Mouse (Mus musculus) forebrain, embryonic 14.5 days (tissue): ENCODE measurements around the gene Ccrl2. TPM values are rescaled to one million over a fixed set of nuclear protein-coding genes. Genes with fewer than 3 reads are reported as not detected.
A peak's percentile ranks its signal among the peaks of the same experiment; 100 is the strongest.

ENCODE experiments used
- ATAC-seq: fragments of 200-750 bp; cut with Nextera tagmentation; 2 replicates; pipeline ENCODE4 v1.8.0; 2017; ENCODE audit warnings: mild to moderate bottlenecking, moderate library complexity
- DNase-seq: peaks from one replicate; pipeline ENCODE4 v3.0.0-alpha.2; 2015; ENCODE audit warnings: low spot score
- H3K27ac ChIP-seq: fragments of 300-500 bp; sonication (generic); 2 replicates; pipeline ENCODE4 v1.5.1; 2014; ENCODE audit warnings: low read depth, mild to moderate bottlenecking, control low read depth, low read length, moderate library complexity
- H3K27me3 ChIP-seq: fragments of 300-500 bp; sonication (generic); replicated peaks from 2 replicates; pipeline ENCODE4 v1.6.1; 2014; ENCODE audit warnings: low read length, control low read depth, mixed read lengths; ENCODE audit not compliant: control insufficient read depth, insufficient read depth
- H3K36me3 ChIP-seq: fragments of 300-500 bp; sonication (generic); 2 replicates; pipeline ENCODE4 v1.6.1; 2014; ENCODE audit warnings: low read length, control low read depth; ENCODE audit not compliant: control insufficient read depth, insufficient read depth
- H3K4me1 ChIP-seq: fragments of 300-500 bp; sonication (generic); 2 replicates; pipeline ENCODE4 v1.6.1; 2014; ENCODE audit warnings: antibody characterized with exemption, low read length, control low read depth; ENCODE audit not compliant: control insufficient read depth, insufficient read depth
- H3K4me2 ChIP-seq: fragments of 300-500 bp; sonication (generic); 2 replicates; pipeline ENCODE4 v1.6.1; 2014; ENCODE audit warnings: mild to moderate bottlenecking, control low read depth, low read length
- H3K4me3 ChIP-seq: fragments of 300-500 bp; sonication (generic); 2 replicates; pipeline ENCODE4 v1.5.1; 2014; ENCODE audit warnings: low read depth, low read length, control low read depth
- H3K9ac ChIP-seq: fragments of 300-500 bp; sonication (generic); 2 replicates; pipeline ENCODE4 v1.6.1; 2014; ENCODE audit warnings: mild to moderate bottlenecking, low read length, control low read depth, moderate library complexity
- H3K9me3 ChIP-seq: fragments of 300-500 bp; sonication (generic); replicated peaks from 2 replicates; pipeline ENCODE4 v1.6.1; 2016; ENCODE audit warnings: low read length, control low read depth, mixed read lengths; ENCODE audit not compliant: control insufficient read depth
- WGBS: fragments of 180-500 bp; shearing (Covaris S2); extraction: QIAGEN DNeasy Blood & Tissue Kit; methylation state at CpG from one replicate; pipeline ENCODE4 v1.1.7; 2014; 5-methylcytosine and 5-hydroxymethylcytosine counted together
- polyA plus RNA-seq: library from polyadenylated mRNA; unstranded; fragments of >200 nt; fragmentation: Nextera tagmentation; extraction: Ambion mirVana; gene quantifications from 2 replicates; pipeline ENCODE4 v1.2.1, GENCODE M21; 2014

Gene Ccrl2
- polyA plus RNA-seq, 1 experiment from 2014 or later, result 1.4 TPM

DNA sequence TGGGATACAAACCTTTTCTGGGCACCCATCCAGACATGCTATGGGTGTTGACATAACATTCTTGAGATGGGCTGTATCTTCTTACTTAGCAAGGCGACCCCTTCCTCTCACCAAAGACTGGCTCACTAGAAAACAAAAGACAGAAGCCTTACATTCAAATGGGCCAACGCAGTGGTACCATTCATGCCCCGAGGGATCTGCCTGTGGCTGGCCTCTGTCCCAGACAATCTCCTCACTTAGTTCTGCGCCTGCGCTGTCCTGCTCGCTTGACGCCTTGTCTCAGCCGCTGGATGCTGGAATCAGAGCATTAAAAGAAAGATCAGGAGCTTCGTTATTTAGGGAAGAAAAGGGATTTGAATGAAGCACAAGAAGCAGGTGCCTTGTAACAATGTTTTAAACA is 35.3 kb upstream of the Ccrl2 start:
- Histone ChIP-seq H3K4me1 (0 out of 2 replicates have a peak, but pooled peaks cover 2% of the 10 kb centered on the region), H3K4me2 (no peak overlapping the region), H3K4me3 (no peak overlapping the region), H3K9me3 (no peaks in the 10 kb centered on the region), H3K27ac (no peak overlapping the region), H3K27me3 (no peaks in the 10 kb centered on the region), H3K9ac (no peak overlapping the region), H3K36me3 (no peaks in the 10 kb centered on the region)
- peak; percentile 61 for DNase-seq
- ATAC-seq, result 0 out of 2 replicates have a peak, but pooled peaks have one; percentile 26
- WGBS, result 38% methylated on average over 9 of the region's 9 CpGs

- Histone ChIP-seq H3K27me3 (no peaks in the 10 kb centered on the region), H3K4me3 (no peak overlapping the region), H3K27ac (no peak overlapping the region), H3K9me3 (no peaks in the 10 kb centered on the region), H3K36me3 (no peaks in the 10 kb centered on the region), H3K4me1 (0 out of 2 replicates have a peak, but pooled peaks cover 2% of the 10 kb centered on the region), H3K9ac (no peak overlapping the region), H3K4me2 (no peak overlapping the region)
- ATAC-seq (no peak), DNase-seq (no peak)
- 41% methylated on average over 7 of the region's 7 CpGs for WGBS
Measured at GRCm38 (mm10) chr9:111088886-111089285, 31.6 kb upstream of the Ccrl2 start.

- no peaks in the 10 kb centered on the region for H3K9me3 ChIP-seq
- no peaks in the 10 kb centered on the region for H3K27me3 ChIP-seq
- no peak overlapping the region for H3K4me2 ChIP-seq
- no peak overlapping the region for H3K27ac ChIP-seq
- WGBS, result 10% methylated on average over 5 of the region's 5 CpGs
- H3K4me3 ChIP-seq, result no peak overlapping the region
- no peak for DNase-seq
- ATAC-seq, result no peak
- H3K9ac ChIP-seq, result no peak overlapping the region
- H3K4me1 ChIP-seq, result 0 out of 2 replicates have a peak, but pooled peaks cover 2% of the 10 kb centered on the region
- H3K36me3 ChIP-seq, result no peaks in the 10 kb centered on the region
Measured at GRCm38 (mm10) chr9:111087960-111088359, 30.6 kb upstream of the Ccrl2 start.

DNA sequence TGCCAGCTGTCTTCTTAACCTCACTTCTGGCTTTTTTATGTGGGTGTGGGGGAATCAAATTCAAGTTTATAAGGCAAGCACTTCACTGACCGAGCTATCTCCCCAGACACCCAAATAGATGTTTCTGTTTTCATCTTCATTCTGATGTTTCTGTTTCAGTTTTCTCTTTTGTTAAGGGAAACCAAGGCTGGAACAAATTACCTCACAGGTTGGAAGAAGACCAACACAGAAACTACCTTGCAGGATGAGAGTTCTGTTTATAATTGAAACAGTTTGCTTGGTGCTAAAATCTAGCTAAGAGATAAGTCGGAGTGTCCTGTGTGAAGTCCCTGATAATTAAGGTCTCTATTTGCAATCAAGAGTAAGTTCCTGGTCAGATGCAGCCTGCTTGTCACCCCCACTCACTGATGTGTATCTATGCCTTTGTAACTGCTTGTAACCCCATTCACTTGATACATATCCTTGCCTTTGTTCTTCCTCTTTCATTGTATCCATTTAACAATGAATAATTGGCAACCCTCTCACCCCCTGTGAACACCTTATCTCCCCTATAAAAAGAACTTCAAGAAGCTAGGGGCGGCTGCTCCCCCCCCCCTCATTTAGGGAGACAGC is 29.8 kb upstream of the Ccrl2 start:
- H3K4me1 ChIP-seq, result 0 out of 2 replicates have a peak, but pooled peaks cover 2% of the 10 kb centered on the region
- ATAC-seq (no peak), DNase-seq (no peak)
- no peak overlapping the region for H3K4me2 ChIP-seq
- no peaks in the 10 kb centered on the region for H3K36me3 ChIP-seq
- WGBS, result 24% methylated on average over 3 of the region's 3 CpGs
- no peak overlapping the region for H3K27ac ChIP-seq
- no peaks in the 10 kb centered on the region for H3K9me3 ChIP-seq
- no peak overlapping the region for H3K9ac ChIP-seq
- H3K4me3 ChIP-seq, result no peak overlapping the region
- H3K27me3 ChIP-seq, result no peaks in the 10 kb centered on the region

- H3K4me3 ChIP-seq, result no peak overlapping the region
- H3K9ac ChIP-seq, result no peak overlapping the region
- H3K4me1 ChIP-seq, result 0 out of 2 replicates have a peak, but pooled peaks cover 2% of the 10 kb centered on the region
- no peaks in the 10 kb centered on the region for H3K36me3 ChIP-seq
- no peak overlapping the region for H3K4me2 ChIP-seq
- H3K27ac ChIP-seq, result no peak overlapping the region
- DNase-seq (no peak), ATAC-seq (no peak)
- H3K27me3 ChIP-seq, result no peaks in the 10 kb centered on the region
- WGBS, result 54% methylated on average over 6 of the region's 6 CpGs
- H3K9me3 ChIP-seq, result no peaks in the 10 kb centered on the region
Measured at GRCm38 (mm10) chr9:111086137-111086536, 28.8 kb upstream of the Ccrl2 start.

- no peak for ATAC-seq
- no peak overlapping the region for H3K4me3 ChIP-seq
- no peak overlapping the region for H3K4me2 ChIP-seq
- no peaks in the 10 kb centered on the region for H3K27me3 ChIP-seq
- H3K27ac ChIP-seq, result no peak overlapping the region
- no peaks in the 10 kb centered on the region for H3K36me3 ChIP-seq
- 0 out of 2 replicates have a peak, but pooled peaks cover 2% of the 10 kb centered on the region for H3K4me1 ChIP-seq
- no peaks in the 10 kb centered on the region for H3K9me3 ChIP-seq
- no peak overlapping the region for H3K9ac ChIP-seq
- 68% methylated on average over 4 of the region's 4 CpGs for WGBS
- DNase-seq, result no peak
Measured at GRCm38 (mm10) chr9:111085329-111085728, 28.0 kb upstream of the Ccrl2 start.

DNA sequence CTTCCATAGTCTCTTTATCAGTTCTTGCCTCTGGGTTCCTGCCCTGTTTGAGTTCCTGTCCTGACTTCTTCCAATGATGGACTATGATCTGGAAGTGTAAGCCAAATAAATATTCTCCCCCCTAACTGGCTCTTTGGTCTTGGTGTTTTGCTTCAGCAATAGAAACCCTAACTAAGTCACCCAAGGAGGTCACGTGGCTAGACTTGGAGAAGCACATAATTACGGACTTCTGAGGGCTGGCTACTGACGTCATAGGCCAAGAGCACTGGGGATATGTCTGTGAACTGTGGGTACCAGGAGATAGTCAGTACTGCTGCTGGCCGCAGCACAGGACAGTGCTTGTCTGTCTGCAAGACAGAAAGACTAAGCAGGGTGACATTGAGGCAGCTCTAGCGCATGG is 24.4 kb upstream of the Ccrl2 start:
- no peaks in the 10 kb centered on the region for H3K4me1 ChIP-seq
- H3K27me3 ChIP-seq, result no peaks in the 10 kb centered on the region
- no peaks in the 10 kb centered on the region for H3K9me3 ChIP-seq
- ATAC-seq, result no peak
- 91% methylated on average over 5 of the region's 5 CpGs for WGBS
- no peak overlapping the region for H3K9ac ChIP-seq
- no peak overlapping the region for H3K27ac ChIP-seq
- DNase-seq, result no peak
- H3K36me3 ChIP-seq, result no peaks in the 10 kb centered on the region
- no peak overlapping the region for H3K4me2 ChIP-seq
- H3K4me3 ChIP-seq, result no peak overlapping the region

DNA sequence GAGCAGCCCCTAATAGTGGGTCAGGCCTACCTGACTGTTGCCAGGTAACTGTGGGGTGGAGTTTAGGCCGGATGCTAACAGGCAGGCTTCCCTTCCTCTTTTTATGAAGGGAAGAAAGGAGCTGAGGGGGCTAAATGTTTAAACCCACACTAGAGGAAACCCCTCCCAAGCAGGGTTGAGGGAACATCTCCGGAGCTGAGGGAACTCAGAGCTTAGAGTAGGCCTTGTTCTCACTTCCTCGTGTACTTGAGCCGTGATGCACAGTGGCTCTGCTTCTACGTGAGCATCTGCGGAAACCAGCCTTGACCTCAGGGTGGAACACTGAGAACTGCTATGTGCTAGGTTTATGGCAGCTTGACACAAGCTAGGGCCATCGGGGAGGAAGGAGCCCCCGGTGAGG is 23.5 kb upstream of the Ccrl2 start:
- WGBS, result 92% methylated on average over 8 of the region's 8 CpGs
- no peak for DNase-seq
- no peak overlapping the region for H3K9ac ChIP-seq

DNA sequence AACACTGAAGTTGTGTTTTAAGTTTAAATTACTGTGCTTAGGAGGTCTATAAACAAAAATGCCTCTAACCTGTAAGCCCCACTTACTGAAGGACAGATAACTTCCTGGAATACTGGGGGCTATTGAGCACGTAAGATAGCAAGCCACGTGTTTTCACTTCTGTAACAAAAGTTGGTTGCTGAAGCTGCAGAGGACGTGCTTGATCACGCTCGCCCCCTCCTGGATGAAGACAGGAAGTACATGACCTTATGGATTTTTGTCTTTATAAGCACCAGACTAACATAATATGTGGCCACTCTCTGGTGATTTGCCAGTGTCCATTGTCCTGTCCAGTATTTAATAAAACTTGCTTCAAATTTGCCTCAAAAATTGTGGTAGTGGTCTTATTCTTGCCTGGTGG is 20.4 kb upstream of the Ccrl2 start:
- ATAC-seq (no peak), DNase-seq (no peak)
- no peak overlapping the region for H3K9ac ChIP-seq
- peaks cover 7% of the 10 kb centered on the region for H3K9me3 ChIP-seq
- no peaks in the 10 kb centered on the region for H3K36me3 ChIP-seq
- H3K4me3 ChIP-seq, result no peak overlapping the region
- 59% methylated on average over 5 of the region's 5 CpGs for WGBS
- no peak overlapping the region for H3K27ac ChIP-seq
- no peaks in the 10 kb centered on the region for H3K4me1 ChIP-seq
- no peak overlapping the region for H3K4me2 ChIP-seq
- H3K27me3 ChIP-seq, result no peaks in the 10 kb centered on the region

More for the DNA sequence above, 23.5 kb upstream of the Ccrl2 start:
- H3K27ac ChIP-seq, result no peak overlapping the region
- H3K27me3 ChIP-seq, result no peaks in the 10 kb centered on the region
- no peak for ATAC-seq
- no peaks in the 10 kb centered on the region for H3K9me3 ChIP-seq
- no peaks in the 10 kb centered on the region for H3K36me3 ChIP-seq
- no peak overlapping the region for H3K4me3 ChIP-seq
- no peak overlapping the region for H3K4me2 ChIP-seq
- no peaks in the 10 kb centered on the region for H3K4me1 ChIP-seq
